Mouse (Mus musculus): Measurements from ENCODE around the gene Clec12b. TPM values are rescaled to one million over a fixed set of nuclear protein-coding genes. Genes with fewer than 3 reads are reported as not detected.

Gene Clec12b
- total RNA-seq, 1 experiment, result not detected

DNA sequence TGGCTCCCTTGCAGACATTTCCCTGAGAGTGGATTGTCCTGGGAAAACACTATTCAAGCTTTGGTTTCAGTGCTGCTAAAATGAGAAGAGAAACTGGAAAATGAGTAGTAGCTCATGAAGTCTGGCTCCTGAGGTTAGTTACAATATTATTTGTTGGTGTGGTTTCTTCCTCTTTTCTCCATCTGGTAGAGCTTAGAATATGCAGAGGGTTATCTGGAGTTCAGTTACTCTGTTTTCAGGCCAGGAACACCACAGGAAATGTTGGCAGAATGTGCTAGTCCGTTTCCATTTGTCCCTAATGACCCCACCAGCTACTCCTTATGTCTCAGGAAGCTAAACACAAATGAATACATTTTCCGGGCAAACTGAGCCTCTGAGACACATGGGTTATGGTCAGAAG, 21.6 kb upstream of the Clec12b start:
- DNase-seq (ENCODE audit: low read depth, low spot score), result no peak
- Histone ChIP-seq H3K27ac (ENCODE audit: insufficient read depth, low read depth, low read length, poor library complexity, severe bottlenecking) (no peak overlapping the region), H3K4me3 (ENCODE audit: insufficient read depth in 1 of 2, low read depth in 1 of 2, low read length in 2 of 2, poor library complexity in 1 of 2, severe bottlenecking in 1 of 2) (no peak overlapping the region), H3K4me1 (ENCODE audit: control insufficient read depth in 2 of 2, insufficient read depth in 2 of 2, low read length in 2 of 2, poor library complexity in 1 of 2) (no peaks in the 10 kb centered on the region), H3K9ac (ENCODE audit: insufficient read depth, low read depth, low read length, poor library complexity, severe bottlenecking) (no peak overlapping the region), H3K9me3 (ENCODE audit: control insufficient read depth, insufficient read depth, low read depth, low read length) (no peaks in the 10 kb centered on the region), H3K36me3 (ENCODE audit: control insufficient read depth, insufficient read depth, low read length, poor library complexity, severe bottlenecking) (no peaks in the 10 kb centered on the region)
- no peak for TF ChIP-seq ZC3H11A (IDR thresholded peaks at IDR 0.05; ENCODE audit: borderline replicate concordance, low read depth, low read length)
- TF ChIP-seq ZNF384 (IDR thresholded peaks at IDR 0.05; ENCODE audit: low read depth, low read length), result no peak
- TF ChIP-seq HCFC1 (IDR thresholded peaks at IDR 0.05; ENCODE audit: borderline replicate concordance, insufficient read depth, low read length), result no peak
- TF ChIP-seq MAFK (IDR thresholded peaks at IDR 0.05; ENCODE audit: insufficient read depth, low read depth, low read length), result no peak
- TF ChIP-seq CHD2 (IDR thresholded peaks at IDR 0.05; ENCODE audit: low read depth, low read length), result no peak
- in situ Hi-C loops (cut with MboI; ENCODE audit: low sequenced_read_pairs in 2 of 2, unreplicated experiment in 2 of 2), result no loop called here

DNA sequence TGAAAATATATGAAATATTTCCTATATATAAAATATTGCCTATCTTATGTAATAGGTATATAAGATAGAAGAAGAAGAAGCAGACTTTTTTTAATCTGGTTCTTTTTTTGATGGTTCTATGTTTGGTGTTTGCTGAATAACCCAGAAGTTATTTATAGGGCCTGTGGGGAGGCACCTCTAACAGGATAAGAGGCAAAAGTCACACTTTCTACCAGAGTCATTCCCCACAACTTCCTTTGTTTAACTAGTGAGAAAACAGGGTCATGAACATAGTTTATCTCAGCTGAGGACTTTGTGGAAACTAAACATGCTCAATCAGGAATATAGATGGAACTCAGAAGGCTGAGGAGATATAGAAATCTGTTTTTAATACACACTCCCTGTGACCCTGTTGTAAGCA, 20.3 kb upstream of the Clec12b start:
- Histone ChIP-seq H3K9ac (ENCODE audit: insufficient read depth, low read depth, low read length, poor library complexity, severe bottlenecking) (no peak overlapping the region), H3K27ac (ENCODE audit: insufficient read depth, low read depth, low read length, poor library complexity, severe bottlenecking) (no peak overlapping the region), H3K9me3 (ENCODE audit: control insufficient read depth, insufficient read depth, low read depth, low read length) (no peaks in the 10 kb centered on the region), H3K4me3 (ENCODE audit: insufficient read depth in 1 of 2, low read depth in 1 of 2, low read length in 2 of 2, poor library complexity in 1 of 2, severe bottlenecking in 1 of 2) (no peak overlapping the region), H3K36me3 (ENCODE audit: control insufficient read depth, insufficient read depth, low read length, poor library complexity, severe bottlenecking) (no peaks in the 10 kb centered on the region), H3K4me1 (ENCODE audit: control insufficient read depth in 2 of 2, insufficient read depth in 2 of 2, low read length in 2 of 2, poor library complexity in 1 of 2) (no peaks in the 10 kb centered on the region)
- TF ChIP-seq CHD2 (IDR thresholded peaks at IDR 0.05; ENCODE audit: low read depth, low read length), result no peak
- TF ChIP-seq ZC3H11A (IDR thresholded peaks at IDR 0.05; ENCODE audit: borderline replicate concordance, low read depth, low read length), result no peak
- no peak for TF ChIP-seq HCFC1 (IDR thresholded peaks at IDR 0.05; ENCODE audit: borderline replicate concordance, insufficient read depth, low read length)
- no peak for TF ChIP-seq ZNF384 (IDR thresholded peaks at IDR 0.05; ENCODE audit: low read depth, low read length)
- TF ChIP-seq MAFK (IDR thresholded peaks at IDR 0.05; ENCODE audit: insufficient read depth, low read depth, low read length), result no peak
- no peak for DNase-seq (ENCODE audit: low read depth, low spot score)
- in situ Hi-C loops (cut with MboI; ENCODE audit: low sequenced_read_pairs in 2 of 2, unreplicated experiment in 2 of 2), result no loop called here

DNA sequence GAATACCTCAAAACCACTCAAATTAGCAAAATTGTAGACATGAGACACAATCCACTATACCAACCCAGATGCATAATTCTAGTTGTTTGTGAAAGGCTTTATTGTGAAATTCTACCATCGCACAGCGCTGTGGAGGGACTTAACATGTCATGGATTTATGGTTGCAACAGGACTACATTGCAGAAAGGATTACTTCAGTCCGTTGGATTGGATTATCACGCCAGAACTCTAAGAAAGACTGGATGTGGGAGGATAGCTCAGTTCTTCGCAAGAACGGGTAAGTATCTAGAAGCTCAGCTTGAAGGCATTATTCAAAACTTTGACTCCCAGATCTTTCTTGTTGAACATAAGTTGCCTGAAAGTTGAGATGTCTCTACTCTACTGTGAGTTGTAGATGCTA, 17.7 kb upstream of the Clec12b start:
- no peak overlapping the region for H3K4me3 ChIP-seq (ENCODE audit: insufficient read depth in 1 of 2, low read depth in 1 of 2, low read length in 2 of 2, poor library complexity in 1 of 2, severe bottlenecking in 1 of 2)
- no peak overlapping the region for H3K9ac ChIP-seq (ENCODE audit: insufficient read depth, low read depth, low read length, poor library complexity, severe bottlenecking)
- H3K36me3 ChIP-seq (ENCODE audit: control insufficient read depth, insufficient read depth, low read length, poor library complexity, severe bottlenecking), result no peaks in the 10 kb centered on the region
- DNase-seq (ENCODE audit: low read depth, low spot score), result no peak
- H3K4me1 ChIP-seq (ENCODE audit: control insufficient read depth in 2 of 2, insufficient read depth in 2 of 2, low read length in 2 of 2, poor library complexity in 1 of 2), result no peaks in the 10 kb centered on the region
- in situ Hi-C loops (cut with MboI; ENCODE audit: low sequenced_read_pairs in 2 of 2, unreplicated experiment in 2 of 2), result no loop called here
- no peak for TF ChIP-seq CHD2 (IDR thresholded peaks at IDR 0.05; ENCODE audit: low read depth, low read length)
- TF ChIP-seq HCFC1 (IDR thresholded peaks at IDR 0.05; ENCODE audit: borderline replicate concordance, insufficient read depth, low read length), result no peak
- TF ChIP-seq ZNF384 (IDR thresholded peaks at IDR 0.05; ENCODE audit: low read depth, low read length), result no peak
- no peak for TF ChIP-seq ZC3H11A (IDR thresholded peaks at IDR 0.05; ENCODE audit: borderline replicate concordance, low read depth, low read length)
- no peak for TF ChIP-seq MAFK (IDR thresholded peaks at IDR 0.05; ENCODE audit: insufficient read depth, low read depth, low read length)
- no peak overlapping the region for H3K27ac ChIP-seq (ENCODE audit: insufficient read depth, low read depth, low read length, poor library complexity, severe bottlenecking)
- H3K9me3 ChIP-seq (ENCODE audit: control insufficient read depth, insufficient read depth, low read depth, low read length), result no peaks in the 10 kb centered on the region

DNA sequence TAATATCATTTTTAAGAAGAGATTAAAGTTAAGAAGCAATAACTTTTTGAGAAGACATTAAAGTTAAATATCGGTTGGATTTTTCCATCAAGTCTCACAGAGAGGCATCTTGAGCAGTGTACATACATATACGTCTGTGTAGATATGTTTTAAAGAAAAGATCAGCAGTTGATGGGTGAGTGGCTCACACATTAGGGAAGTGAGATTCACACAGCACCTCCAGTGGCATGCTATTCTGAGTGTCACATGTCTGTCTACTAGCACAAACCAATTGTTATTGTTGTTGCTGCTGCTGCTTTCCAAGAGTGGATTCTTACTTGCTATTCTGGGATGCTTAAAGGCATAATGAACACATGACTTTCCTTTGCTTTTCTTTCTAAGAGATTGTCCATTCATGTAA, 16.7 kb upstream of the Clec12b start:
- in situ Hi-C loops (cut with MboI; ENCODE audit: low sequenced_read_pairs in 2 of 2, unreplicated experiment in 2 of 2), result no loop called here
- H3K4me3 ChIP-seq (ENCODE audit: insufficient read depth in 1 of 2, low read depth in 1 of 2, low read length in 2 of 2, poor library complexity in 1 of 2, severe bottlenecking in 1 of 2), result no peak overlapping the region

DNA sequence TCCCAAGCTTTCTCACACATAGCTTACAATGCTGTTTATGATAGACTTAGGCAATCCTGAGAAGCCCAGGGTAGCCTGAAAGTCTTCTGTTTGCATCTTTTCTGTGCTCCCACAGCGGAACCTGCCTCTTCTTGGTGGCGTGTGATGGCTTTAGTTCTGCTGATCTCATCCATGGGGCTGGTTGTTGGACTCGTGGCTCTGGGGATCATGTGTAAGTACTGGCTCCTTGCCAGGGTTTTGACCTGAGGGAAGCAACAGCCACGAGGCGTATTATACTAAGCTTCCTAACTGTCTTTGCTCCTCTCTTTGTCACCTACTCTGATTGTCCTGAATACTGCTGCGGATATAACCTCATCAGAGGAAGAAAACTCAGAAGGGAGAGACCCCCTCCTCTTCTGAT, 14.3 kb upstream of the Clec12b start:
- no peak for DNase-seq (ENCODE audit: low read depth, low spot score)
- Histone ChIP-seq H3K36me3 (ENCODE audit: control insufficient read depth, insufficient read depth, low read length, poor library complexity, severe bottlenecking) (no peaks in the 10 kb centered on the region), H3K27ac (ENCODE audit: insufficient read depth, low read depth, low read length, poor library complexity, severe bottlenecking) (no peak overlapping the region), H3K4me3 (ENCODE audit: insufficient read depth in 1 of 2, low read depth in 1 of 2, low read length in 2 of 2, poor library complexity in 1 of 2, severe bottlenecking in 1 of 2) (no peak overlapping the region), H3K9ac (ENCODE audit: insufficient read depth, low read depth, low read length, poor library complexity, severe bottlenecking) (no peak overlapping the region), H3K9me3 (ENCODE audit: control insufficient read depth, insufficient read depth, low read depth, low read length) (no peaks in the 10 kb centered on the region), H3K4me1 (ENCODE audit: control insufficient read depth in 2 of 2, insufficient read depth in 2 of 2, low read length in 2 of 2, poor library complexity in 1 of 2) (no peaks in the 10 kb centered on the region)
- in situ Hi-C loops (cut with MboI; ENCODE audit: low sequenced_read_pairs in 2 of 2, unreplicated experiment in 2 of 2), result no loop called here
- no peak for TF ChIP-seq ZNF384 (IDR thresholded peaks at IDR 0.05; ENCODE audit: low read depth, low read length)
- no peak for TF ChIP-seq ZC3H11A (IDR thresholded peaks at IDR 0.05; ENCODE audit: borderline replicate concordance, low read depth, low read length)
- TF ChIP-seq MAFK (IDR thresholded peaks at IDR 0.05; ENCODE audit: insufficient read depth, low read depth, low read length), result no peak
- TF ChIP-seq CHD2 (IDR thresholded peaks at IDR 0.05; ENCODE audit: low read depth, low read length), result no peak
- no peak for TF ChIP-seq HCFC1 (IDR thresholded peaks at IDR 0.05; ENCODE audit: borderline replicate concordance, insufficient read depth, low read length)

More for the DNA sequence above, 16.7 kb upstream of the Clec12b start:
- no peaks in the 10 kb centered on the region for H3K36me3 ChIP-seq (ENCODE audit: control insufficient read depth, insufficient read depth, low read length, poor library complexity, severe bottlenecking)
- no peaks in the 10 kb centered on the region for H3K9me3 ChIP-seq (ENCODE audit: control insufficient read depth, insufficient read depth, low read depth, low read length)
- H3K27ac ChIP-seq (ENCODE audit: insufficient read depth, low read depth, low read length, poor library complexity, severe bottlenecking), result no peak overlapping the region
- no peak for TF ChIP-seq MAFK (IDR thresholded peaks at IDR 0.05; ENCODE audit: insufficient read depth, low read depth, low read length)
- TF ChIP-seq ZNF384 (IDR thresholded peaks at IDR 0.05; ENCODE audit: low read depth, low read length), result no peak
- no peak for TF ChIP-seq CHD2 (IDR thresholded peaks at IDR 0.05; ENCODE audit: low read depth, low read length)
- no peak for TF ChIP-seq ZC3H11A (IDR thresholded peaks at IDR 0.05; ENCODE audit: borderline replicate concordance, low read depth, low read length)
- no peak for TF ChIP-seq HCFC1 (IDR thresholded peaks at IDR 0.05; ENCODE audit: borderline replicate concordance, insufficient read depth, low read length)
- H3K4me1 ChIP-seq (ENCODE audit: control insufficient read depth in 2 of 2, insufficient read depth in 2 of 2, low read length in 2 of 2, poor library complexity in 1 of 2), result no peaks in the 10 kb centered on the region
- H3K9ac ChIP-seq (ENCODE audit: insufficient read depth, low read depth, low read length, poor library complexity, severe bottlenecking), result no peak overlapping the region
- DNase-seq (ENCODE audit: low read depth, low spot score), result no peak

Measured in ES-E14 (cell line).